Mouse (Mus musculus) neural tube, embryonic 11.5 days (tissue): ENCODE results near the gene Spa17. TPM values are rescaled to one million over a fixed set of nuclear protein-coding genes. Genes with fewer than 3 reads are reported as not detected.
A peak's percentile ranks its signal among the peaks of the same experiment; 100 is the strongest.

Source experiments
- ATAC-seq: fragments of 200-750 bp; cut with Nextera tagmentation; 2 replicates; pipeline ENCODE4 v1.8.0; 2017; ENCODE audit warnings: moderate number of reproducible peaks, mild to moderate bottlenecking, moderate TSS enrichment, moderate library complexity; ENCODE audit not compliant: insufficient read depth, low FRiP score, low TSS enrichment
- DNase-seq: peaks from one replicate; pipeline ENCODE4 v3.0.0-alpha.2; 2015; ENCODE audit warnings: low spot score
- H3K27ac ChIP-seq: fragments of 300-500 bp; sonication (generic); 2 replicates; pipeline ENCODE4 v1.5.1; 2014; ENCODE audit warnings: low read depth, mild to moderate bottlenecking, low read length
- H3K27me3 ChIP-seq: fragments of 300-500 bp; sonication (generic); 2 replicates; pipeline ENCODE4 v1.6.1; 2014; ENCODE audit warnings: mild to moderate bottlenecking, low read length, mixed read lengths; ENCODE audit not compliant: control insufficient read depth, insufficient read depth
- H3K36me3 ChIP-seq: fragments of 300-500 bp; sonication (generic); 2 replicates; pipeline ENCODE4 v1.6.1; 2014; ENCODE audit warnings: mild to moderate bottlenecking, low read length, moderate library complexity, mixed read lengths; ENCODE audit not compliant: control insufficient read depth, insufficient read depth
- H3K4me1 ChIP-seq: fragments of 300-500 bp; sonication (generic); 2 replicates; pipeline ENCODE4 v1.6.1; 2014; ENCODE audit warnings: low read length, mixed read lengths; ENCODE audit not compliant: control insufficient read depth, insufficient read depth
- H3K4me2 ChIP-seq: fragments of 300-500 bp; sonication (generic); 2 replicates; pipeline ENCODE4 v1.6.1; 2014; ENCODE audit warnings: low read depth, mild to moderate bottlenecking, moderate library complexity
- H3K4me3 ChIP-seq: fragments of 300-500 bp; sonication (generic); 2 replicates; pipeline ENCODE4 v1.5.1; 2014; ENCODE audit warnings: low read depth, low read length
- H3K9ac ChIP-seq: fragments of 300-500 bp; sonication (generic); 2 replicates; pipeline ENCODE4 v1.6.1; 2014; ENCODE audit warnings: mild to moderate bottlenecking, low read length
- H3K9me3 ChIP-seq: fragments of 300-500 bp; sonication (generic); 2 replicates; pipeline ENCODE4 v1.6.1; 2016; ENCODE audit warnings: low read length; ENCODE audit not compliant: control insufficient read depth
- WGBS: fragments of 180-500 bp; shearing (Covaris S2); extraction: QIAGEN DNeasy Blood & Tissue Kit; methylation state at CpG from one replicate; pipeline ENCODE4 v1.1.7; 2014; 5-methylcytosine and 5-hydroxymethylcytosine counted together
- polyA plus RNA-seq: library from polyadenylated mRNA; unstranded; fragments of >200 nt; fragmentation: Nextera tagmentation; extraction: Ambion mirVana; gene quantifications from 2 replicates; pipeline ENCODE4 v1.2.1, GENCODE M21; 2014

Gene Spa17
- polyA plus RNA-seq, 1 experiment from 2014 or later, result 13.3 TPM

DNA sequence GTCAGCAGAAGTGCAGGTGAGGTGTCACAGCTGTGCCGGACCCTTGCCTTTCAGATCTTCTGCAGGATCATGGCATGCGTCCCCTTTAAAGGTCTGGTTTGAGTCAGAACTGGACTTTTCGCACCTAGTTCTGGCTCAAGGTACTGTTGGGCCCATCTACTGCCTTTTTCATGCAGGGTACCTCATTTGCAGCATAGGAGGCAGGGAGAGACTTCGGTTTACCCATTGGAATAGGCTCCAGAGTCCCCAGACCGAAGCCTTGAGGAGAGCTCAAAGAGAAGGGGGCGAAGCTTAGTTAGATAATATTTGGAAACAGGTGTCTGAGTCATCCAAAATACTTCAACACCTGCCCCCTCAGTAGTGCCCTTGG lies 374 bp upstream of the Spa17 start:
- H3K27ac ChIP-seq, result no peak overlapping the region
- no peaks in the 10 kb centered on the region for H3K36me3 ChIP-seq
- H3K9ac ChIP-seq, result peak overlapping the region; percentile 54
- ATAC-seq (no peak; the same call in 1 of the 2 replicates), DNase-seq (no peak)
- H3K4me2 ChIP-seq, result peak overlapping the region; percentile 76
- no peaks in the 10 kb centered on the region for H3K9me3 ChIP-seq
- no peaks in the 10 kb centered on the region for H3K4me1 ChIP-seq
- peak overlapping the region; percentile 64 for H3K4me3 ChIP-seq
- WGBS, result 23% methylated on average over 6 of the region's 6 CpGs
- no peaks in the 10 kb centered on the region for H3K27me3 ChIP-seq

DNA sequence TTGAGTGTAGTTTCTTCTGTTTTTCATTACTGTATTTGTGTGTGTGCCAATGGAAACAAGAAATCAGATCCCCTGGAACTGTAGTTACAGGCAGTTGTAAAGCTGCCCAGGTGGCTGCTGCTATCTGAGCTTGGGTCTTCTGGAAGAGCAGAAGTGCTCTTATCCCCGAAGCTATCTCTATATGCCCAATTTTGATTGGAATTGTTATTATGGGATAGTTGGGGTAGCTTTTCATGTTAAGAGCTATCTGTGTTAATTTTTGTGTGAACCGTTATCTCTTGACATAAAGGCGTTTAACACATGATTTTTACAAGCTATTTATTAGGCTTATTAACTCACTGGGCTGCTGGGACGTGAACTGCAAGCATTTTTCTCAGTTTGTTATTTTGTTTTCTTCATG lies 4.0 kb downstream of the Spa17 start:
- ATAC-seq (no peak), DNase-seq (no peak)
- H3K4me2 ChIP-seq, result no peak overlapping the region
- WGBS, result 80% methylated on average over 4 of the region's 4 CpGs
- no peaks in the 10 kb centered on the region for H3K4me1 ChIP-seq
- no peaks in the 10 kb centered on the region for H3K36me3 ChIP-seq
- no peak overlapping the region for H3K9ac ChIP-seq
- H3K27me3 ChIP-seq, result no peaks in the 10 kb centered on the region
- no peak overlapping the region for H3K27ac ChIP-seq
- no peak overlapping the region for H3K4me3 ChIP-seq
- no peaks in the 10 kb centered on the region for H3K9me3 ChIP-seq

DNA sequence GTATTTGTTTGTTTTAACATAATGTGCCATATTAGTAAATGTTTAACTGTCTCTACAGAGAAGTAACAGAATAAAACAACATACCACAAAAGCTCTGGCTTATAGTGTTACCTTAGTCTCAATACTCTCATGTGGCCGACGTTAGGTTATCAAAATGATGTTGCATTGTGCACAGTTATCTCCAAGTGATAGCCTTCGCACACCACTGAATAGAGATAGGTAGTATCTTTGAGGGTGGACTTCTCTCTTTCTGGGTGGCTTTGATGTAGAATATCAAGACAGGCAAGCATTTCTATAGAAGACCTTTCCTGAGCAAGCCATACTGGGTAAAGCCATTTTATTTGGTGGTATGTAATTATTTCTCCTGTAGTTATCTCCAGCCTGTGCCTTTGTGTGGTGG lies 8.4 kb downstream of the Spa17 start:
- no peak overlapping the region for H3K27ac ChIP-seq
- no peaks in the 10 kb centered on the region for H3K27me3 ChIP-seq
- DNase-seq (no peak), ATAC-seq (no peak)
- no peaks in the 10 kb centered on the region for H3K36me3 ChIP-seq
- no peak overlapping the region for H3K9ac ChIP-seq
- H3K4me3 ChIP-seq, result no peak overlapping the region
- 94% methylated on average over 3 of the region's 3 CpGs for WGBS
- no peak overlapping the region for H3K4me2 ChIP-seq
- H3K4me1 ChIP-seq, result no peaks in the 10 kb centered on the region
- H3K9me3 ChIP-seq, result no peaks in the 10 kb centered on the region

DNA sequence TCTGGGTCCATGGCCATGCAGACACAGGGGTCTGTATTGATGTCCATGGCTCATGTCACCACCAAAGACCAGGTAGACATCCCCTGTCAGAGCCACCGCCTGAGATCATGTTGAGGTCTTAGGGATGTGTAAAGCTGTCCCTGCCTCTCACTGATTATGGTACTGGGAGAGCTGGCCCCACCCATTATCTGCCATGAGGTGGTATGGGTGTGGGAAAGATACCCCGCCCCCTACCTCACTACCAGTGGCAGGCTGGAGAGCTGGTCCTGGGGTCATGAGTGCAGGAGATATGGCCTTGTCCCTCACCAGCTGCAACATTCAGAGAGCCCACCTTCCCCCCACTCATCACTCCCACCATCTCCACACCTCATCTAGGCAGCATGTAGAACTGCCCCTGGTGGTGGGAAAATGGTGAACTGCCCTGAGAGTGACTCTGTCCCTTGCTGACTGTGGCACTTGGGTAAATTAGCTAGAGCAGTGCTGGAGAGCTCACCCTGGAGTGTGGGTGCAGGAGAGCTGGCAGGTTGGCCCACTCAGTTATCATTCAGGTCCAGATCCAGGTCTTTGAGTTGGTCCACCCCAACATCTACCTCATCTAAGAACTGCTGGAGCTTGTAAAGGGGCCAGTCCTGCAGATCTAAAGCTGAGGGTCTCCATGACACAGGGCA lies 12.8 kb downstream of the Spa17 start:
- Histone ChIP-seq H3K36me3 (no peaks in the 10 kb centered on the region), H3K9me3 (no peaks in the 10 kb centered on the region), H3K4me3 (no peak overlapping the region), H3K4me2 (no peak overlapping the region), H3K27ac (no peak overlapping the region), H3K9ac (no peak overlapping the region), H3K4me1 (no peaks in the 10 kb centered on the region), H3K27me3 (no peaks in the 10 kb centered on the region)
- ATAC-seq (no peak), DNase-seq (no peak)
- 87% methylated on average over 2 of the region's 2 CpGs for WGBS

DNA sequence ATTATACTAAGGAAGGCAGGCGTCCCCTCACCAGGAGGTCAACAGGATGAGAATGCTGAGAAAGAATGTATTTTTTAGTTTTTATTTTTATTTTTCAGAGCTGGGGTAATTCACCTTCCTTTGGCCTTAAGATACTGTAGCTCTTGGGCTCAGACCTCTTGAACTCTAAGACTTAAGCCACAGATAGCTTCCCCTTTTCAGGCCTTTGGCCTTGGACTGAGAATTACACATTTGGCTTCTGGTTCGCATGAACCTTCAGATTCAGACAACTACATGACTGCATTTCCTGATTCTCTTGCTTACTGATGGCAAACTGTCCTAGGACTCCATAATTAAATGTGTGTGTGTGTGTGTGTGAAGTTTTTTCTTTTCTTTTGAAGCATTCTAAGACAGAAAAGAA lies 14.9 kb downstream of the Spa17 start:
- H3K27ac ChIP-seq, result no peak overlapping the region
- no peaks in the 10 kb centered on the region for H3K27me3 ChIP-seq
- no peaks in the 10 kb centered on the region for H3K9me3 ChIP-seq
- H3K4me1 ChIP-seq, result no peaks in the 10 kb centered on the region
- no peak overlapping the region for H3K4me3 ChIP-seq
- ATAC-seq (no peak), DNase-seq (no peak)
- WGBS, result 87% methylated on average over 2 of the region's 2 CpGs
- H3K4me2 ChIP-seq, result no peak overlapping the region
- no peaks in the 10 kb centered on the region for H3K36me3 ChIP-seq
- H3K9ac ChIP-seq, result no peak overlapping the region

DNA sequence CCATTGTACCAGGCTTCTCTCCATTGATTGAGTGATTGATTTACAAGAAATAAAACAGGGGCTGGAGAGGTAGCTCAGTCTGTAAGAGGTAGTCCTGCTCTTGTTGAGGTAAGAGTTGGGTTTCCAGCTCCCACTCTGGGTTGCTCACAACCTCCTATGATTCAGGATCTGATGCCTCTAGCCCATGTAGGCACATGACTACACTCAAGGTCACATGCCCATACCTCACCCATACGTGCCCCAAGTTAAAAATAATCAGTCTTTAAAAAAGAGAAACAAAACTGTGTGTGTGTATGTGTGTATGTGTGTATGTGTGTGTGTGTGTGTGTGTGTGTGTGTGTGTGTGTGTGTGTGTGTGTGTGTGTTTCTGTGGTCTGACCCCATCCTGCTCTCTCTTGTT lies 18.0 kb downstream of the Spa17 start:
- DNase-seq, result no peak
- H3K9me3 ChIP-seq, result no peaks in the 10 kb centered on the region
- no peak for ATAC-seq
- no peak overlapping the region for H3K4me3 ChIP-seq
- no peak overlapping the region for H3K4me2 ChIP-seq
- no peaks in the 10 kb centered on the region for H3K36me3 ChIP-seq
- H3K9ac ChIP-seq, result no peak overlapping the region
- no peaks in the 10 kb centered on the region for H3K4me1 ChIP-seq
- H3K27me3 ChIP-seq, result no peaks in the 10 kb centered on the region
- WGBS, result 67% methylated on average over 1 of the region's 1 CpGs
- H3K27ac ChIP-seq, result no peak overlapping the region

DNA sequence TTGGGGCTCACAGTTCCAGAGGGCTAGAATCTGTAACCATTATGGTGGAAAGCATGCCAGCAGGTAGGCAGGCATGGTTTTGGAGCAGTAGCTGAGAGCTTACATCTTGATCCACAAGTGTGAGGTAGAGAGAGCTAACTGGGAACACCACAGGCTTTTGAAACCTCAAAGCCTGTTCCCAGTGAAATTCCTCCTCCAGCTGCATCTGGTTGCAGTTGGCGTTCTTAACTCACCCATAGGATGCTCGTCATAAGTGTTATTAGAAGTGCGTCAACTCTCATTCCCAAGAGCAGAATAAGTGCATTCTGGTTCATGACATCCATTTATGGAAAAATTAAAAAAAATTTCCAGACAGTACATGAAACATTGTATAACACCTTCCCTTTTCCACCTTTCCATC lies 19.8 kb downstream of the Spa17 start:
- no peaks in the 10 kb centered on the region for H3K27me3 ChIP-seq
- H3K9ac ChIP-seq, result no peak overlapping the region
- H3K4me1 ChIP-seq, result no peaks in the 10 kb centered on the region
- no peaks in the 10 kb centered on the region for H3K9me3 ChIP-seq
- 91% methylated on average over 3 of the region's 3 CpGs for WGBS
- H3K4me3 ChIP-seq, result no peak overlapping the region
- H3K36me3 ChIP-seq, result no peaks in the 10 kb centered on the region
- no peak overlapping the region for H3K27ac ChIP-seq
- H3K4me2 ChIP-seq, result no peak overlapping the region
- no peak for ATAC-seq
- no peak for DNase-seq

DNA sequence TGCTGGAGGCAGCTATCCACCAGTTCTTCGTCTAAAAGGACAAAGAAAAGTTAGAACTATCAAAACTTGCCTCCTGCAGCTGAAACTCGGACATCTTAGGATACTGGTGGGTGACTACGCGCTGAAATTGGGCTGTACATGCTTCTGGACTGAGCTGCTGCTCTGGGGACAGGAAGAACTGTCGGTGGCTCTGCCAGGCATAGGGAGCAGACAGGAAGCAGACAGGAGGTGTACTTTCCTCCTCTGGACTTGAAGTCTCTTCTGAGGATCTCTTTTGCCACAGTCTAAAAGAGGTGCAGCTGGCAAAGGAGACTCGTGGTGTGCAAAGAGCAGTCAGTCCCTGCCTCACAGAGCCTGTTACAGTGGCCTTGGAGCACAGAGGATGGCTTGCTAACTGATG lies 20.9 kb downstream of the Spa17 start:
- no peak overlapping the region for H3K4me3 ChIP-seq
- WGBS, result 64% methylated on average over 6 of the region's 6 CpGs
- no peak overlapping the region for H3K27ac ChIP-seq
- H3K27me3 ChIP-seq, result no peaks in the 10 kb centered on the region
- no peak for ATAC-seq
- no peaks in the 10 kb centered on the region for H3K36me3 ChIP-seq
- DNase-seq, result no peak
- H3K9me3 ChIP-seq, result no peaks in the 10 kb centered on the region
- H3K4me1 ChIP-seq, result no peaks in the 10 kb centered on the region
- no peak overlapping the region for H3K4me2 ChIP-seq
- H3K9ac ChIP-seq, result no peak overlapping the region

DNA sequence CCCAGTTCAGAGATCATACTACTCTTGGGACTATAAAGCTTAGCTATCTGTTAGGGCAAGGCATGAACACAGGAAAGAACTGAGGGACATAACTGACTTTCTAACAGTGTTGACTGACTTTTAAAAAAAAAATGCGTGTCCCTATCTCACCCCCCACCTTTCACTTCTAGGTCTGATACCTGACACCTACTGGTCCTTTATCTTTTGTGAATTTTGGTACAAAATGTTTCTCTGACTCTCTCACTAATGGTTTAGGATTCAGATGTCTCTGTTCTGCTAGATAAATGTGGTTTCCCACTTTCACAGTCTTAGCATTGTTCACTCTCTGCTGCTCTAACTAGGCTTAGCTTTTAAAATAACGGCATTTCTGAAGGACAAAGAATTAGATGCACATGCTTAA lies 21.5 kb downstream of the Spa17 start:
- DNase-seq (no peak), ATAC-seq (no peak)
- H3K36me3 ChIP-seq, result no peaks in the 10 kb centered on the region
- no peak overlapping the region for H3K4me2 ChIP-seq
- WGBS, result 85% methylated on average over 2 of the region's 2 CpGs
- no peak overlapping the region for H3K27ac ChIP-seq
- H3K4me1 ChIP-seq, result no peaks in the 10 kb centered on the region
- H3K4me3 ChIP-seq, result no peak overlapping the region
- H3K27me3 ChIP-seq, result no peaks in the 10 kb centered on the region
- no peaks in the 10 kb centered on the region for H3K9me3 ChIP-seq
- no peak overlapping the region for H3K9ac ChIP-seq
